Mouse (Mus musculus): ENCODE measurements around the gene Lhfpl2. TPM values are rescaled to one million over a fixed set of nuclear protein-coding genes. Genes with fewer than 3 reads are reported as not detected.
A peak's percentile ranks its signal among the peaks of the same experiment; 100 is the strongest.

Gene Lhfpl2
- polyA plus RNA-seq, 1 experiment from 2014 or later: 41.2 TPM

- H3K27me3 ChIP-seq (ENCODE audit: control insufficient read depth, insufficient read depth, low read length): no peaks in the 10 kb centered on the region
- H3K4me2 ChIP-seq (ENCODE audit: low read depth, low read length): no peak overlapping the region
- no peaks in the 10 kb centered on the region for H3K9me3 ChIP-seq (replicated peaks; ENCODE audit: control insufficient read depth, low read length)
- H3K9ac ChIP-seq (replicated peaks; ENCODE audit: low read length): no peak overlapping the region
- no peak overlapping the region for H3K4me3 ChIP-seq (ENCODE audit: low read depth, low read length)
- no peaks in the 10 kb centered on the region for H3K4me1 ChIP-seq (ENCODE audit: control insufficient read depth, insufficient read depth, low read length)
- no peaks in the 10 kb centered on the region; the same call in 1 of the 2 replicates for H3K36me3 ChIP-seq (replicated peaks; ENCODE audit: control insufficient read depth, insufficient read depth, low read depth, low read length)
- H3K27ac ChIP-seq (replicated peaks; ENCODE audit: low read depth, low read length): no peak overlapping the region
- WGBS: 89% methylated on average over 16 of the region's 16 CpGs
- ATAC-seq (replicated peaks; ENCODE audit: insufficient number of reproducible peaks, low FRiP score, low TSS enrichment, low read depth) (no peak), DNase-seq (ENCODE audit: low spot score) (no peak)
These were observed 65.4 kb downstream of the Lhfpl2 start for GRCm38 (mm10) chr13:94122703-94123592.

- Histone ChIP-seq H3K27me3 (ENCODE audit: control insufficient read depth, insufficient read depth, low read length) (no peaks in the 10 kb centered on the region), H3K4me3 (ENCODE audit: low read depth, low read length) (no peak overlapping the region), H3K36me3 (replicated peaks; ENCODE audit: control insufficient read depth, insufficient read depth, low read depth, low read length) (no peaks in the 10 kb centered on the region), H3K4me2 (ENCODE audit: low read depth, low read length) (no peak overlapping the region), H3K4me1 (ENCODE audit: control insufficient read depth, insufficient read depth, low read length) (peaks cover 4% of the 10 kb centered on the region; the same call in 1 of the 2 replicates), H3K27ac (replicated peaks; ENCODE audit: low read depth, low read length) (peak overlapping the region; percentile 43; the same call in 1 of the 2 replicates), H3K9me3 (replicated peaks; ENCODE audit: control insufficient read depth, low read length) (no peaks in the 10 kb centered on the region), H3K9ac (replicated peaks; ENCODE audit: low read length) (no peak overlapping the region)
- WGBS: 32% methylated on average over 7 of the region's 7 CpGs
- ATAC-seq (replicated peaks; ENCODE audit: insufficient number of reproducible peaks, low FRiP score, low TSS enrichment, low read depth): no peak
- no peak for DNase-seq (ENCODE audit: low spot score)
These were observed 72.8 kb downstream of the Lhfpl2 start for GRCm38 (mm10) chr13:94130394-94130793.

DNA sequence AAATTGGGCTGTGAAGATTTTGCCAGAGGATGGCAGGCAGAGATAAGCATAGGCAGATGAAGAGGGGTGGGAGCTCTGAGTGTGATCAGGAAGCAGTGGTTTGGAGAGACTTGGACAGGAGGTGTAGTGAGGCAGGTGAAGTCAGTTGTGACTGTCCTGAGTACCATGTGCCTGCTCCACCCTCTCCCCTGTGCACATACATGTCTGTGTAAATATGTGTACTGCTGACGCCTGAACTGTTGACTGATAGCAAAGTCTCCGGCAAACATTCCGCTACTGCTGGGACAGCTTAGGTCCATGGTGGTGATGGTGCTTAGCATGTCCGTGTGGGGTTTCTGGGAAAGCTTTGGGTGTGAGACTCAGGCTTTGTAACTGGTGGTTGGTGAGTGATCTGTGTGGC is 73.5 kb downstream of the Lhfpl2 start:
- H3K4me2 ChIP-seq (ENCODE audit: low read depth, low read length): no peak overlapping the region
- 90% methylated on average over 4 of the region's 4 CpGs for WGBS
- peaks cover 6% of the 10 kb centered on the region; the same call in 1 of the 2 replicates for H3K4me1 ChIP-seq (ENCODE audit: control insufficient read depth, insufficient read depth, low read length)
- no peak for ATAC-seq (replicated peaks; ENCODE audit: insufficient number of reproducible peaks, low FRiP score, low TSS enrichment, low read depth)
- H3K9ac ChIP-seq (replicated peaks; ENCODE audit: low read length): no peak overlapping the region
- H3K36me3 ChIP-seq (replicated peaks; ENCODE audit: control insufficient read depth, insufficient read depth, low read depth, low read length): no peaks in the 10 kb centered on the region
- H3K27me3 ChIP-seq (ENCODE audit: control insufficient read depth, insufficient read depth, low read length): no peaks in the 10 kb centered on the region
- H3K27ac ChIP-seq (replicated peaks; ENCODE audit: low read depth, low read length): no peak overlapping the region
- no peak for DNase-seq (ENCODE audit: low spot score)
- H3K9me3 ChIP-seq (replicated peaks; ENCODE audit: control insufficient read depth, low read length): no peaks in the 10 kb centered on the region
- no peak overlapping the region for H3K4me3 ChIP-seq (ENCODE audit: low read depth, low read length)

GRCm38 (mm10) chr13:94132187-94132995 is 74.8 kb downstream of the Lhfpl2 start:
- no peaks in the 10 kb centered on the region for H3K36me3 ChIP-seq (replicated peaks; ENCODE audit: control insufficient read depth, insufficient read depth, low read depth, low read length)
- H3K4me1 ChIP-seq (ENCODE audit: control insufficient read depth, insufficient read depth, low read length): peaks cover 6% of the 10 kb centered on the region
- 70% methylated on average over 13 of the region's 13 CpGs for WGBS
- ATAC-seq (replicated peaks; ENCODE audit: insufficient number of reproducible peaks, low FRiP score, low TSS enrichment, low read depth): no peak
- no peak overlapping the region for H3K27ac ChIP-seq (replicated peaks; ENCODE audit: low read depth, low read length)
- H3K27me3 ChIP-seq (ENCODE audit: control insufficient read depth, insufficient read depth, low read length): no peaks in the 10 kb centered on the region
- no peak overlapping the region for H3K4me3 ChIP-seq (ENCODE audit: low read depth, low read length)
- H3K9ac ChIP-seq (replicated peaks; ENCODE audit: low read length): no peak overlapping the region
- DNase-seq (ENCODE audit: low spot score): no peak
- H3K9me3 ChIP-seq (replicated peaks; ENCODE audit: control insufficient read depth, low read length): no peaks in the 10 kb centered on the region
- no peak overlapping the region for H3K4me2 ChIP-seq (ENCODE audit: low read depth, low read length)

DNA sequence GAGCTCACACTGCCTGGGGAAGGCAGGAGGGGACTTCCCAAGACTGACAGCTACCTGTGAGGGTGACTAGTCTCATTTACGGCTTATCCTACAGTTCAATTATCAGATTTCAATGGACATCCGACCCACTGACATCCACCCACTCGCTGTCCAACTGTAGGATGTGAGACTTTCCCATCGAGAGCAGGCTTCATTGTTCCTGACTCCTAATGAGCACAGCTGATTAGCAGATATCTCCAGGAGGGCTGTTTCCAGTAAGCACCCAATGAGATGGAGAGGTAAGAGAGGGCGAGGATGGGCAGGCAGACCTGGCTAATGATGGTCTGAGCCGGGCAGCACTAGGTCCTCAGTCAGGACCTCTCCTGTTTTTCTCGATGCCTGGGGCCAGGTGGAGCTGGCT is 77.0 kb downstream of the Lhfpl2 start:
- Histone ChIP-seq H3K9ac (replicated peaks; ENCODE audit: low read length) (no peak overlapping the region), H3K36me3 (replicated peaks; ENCODE audit: control insufficient read depth, insufficient read depth, low read depth, low read length) (no peaks in the 10 kb centered on the region), H3K4me2 (ENCODE audit: low read depth, low read length) (no peak overlapping the region), H3K27me3 (ENCODE audit: control insufficient read depth, insufficient read depth, low read length) (no peaks in the 10 kb centered on the region), H3K4me3 (ENCODE audit: low read depth, low read length) (no peak overlapping the region), H3K4me1 (ENCODE audit: control insufficient read depth, insufficient read depth, low read length) (peaks cover 6% of the 10 kb centered on the region), H3K9me3 (replicated peaks; ENCODE audit: control insufficient read depth, low read length) (no peaks in the 10 kb centered on the region), H3K27ac (replicated peaks; ENCODE audit: low read depth, low read length) (no peak overlapping the region)
- DNase-seq (ENCODE audit: low spot score) (no peak), ATAC-seq (replicated peaks; ENCODE audit: insufficient number of reproducible peaks, low FRiP score, low TSS enrichment, low read depth) (no peak)
- WGBS: 60% methylated on average over 7 of the region's 7 CpGs

GRCm38 (mm10) chr13:94135180-94135579 is 77.6 kb downstream of the Lhfpl2 start:
- Histone ChIP-seq H3K4me2 (ENCODE audit: low read depth, low read length) (no peak overlapping the region), H3K36me3 (replicated peaks; ENCODE audit: control insufficient read depth, insufficient read depth, low read depth, low read length) (no peaks in the 10 kb centered on the region), H3K4me3 (ENCODE audit: low read depth, low read length) (no peak overlapping the region), H3K9ac (replicated peaks; ENCODE audit: low read length) (no peak overlapping the region), H3K4me1 (ENCODE audit: control insufficient read depth, insufficient read depth, low read length) (peaks cover 6% of the 10 kb centered on the region), H3K9me3 (replicated peaks; ENCODE audit: control insufficient read depth, low read length) (no peaks in the 10 kb centered on the region), H3K27ac (replicated peaks; ENCODE audit: low read depth, low read length) (no peak overlapping the region), H3K27me3 (ENCODE audit: control insufficient read depth, insufficient read depth, low read length) (no peaks in the 10 kb centered on the region)
- 67% methylated on average over 7 of the region's 7 CpGs for WGBS
- ATAC-seq (replicated peaks; ENCODE audit: insufficient number of reproducible peaks, low FRiP score, low TSS enrichment, low read depth) (no peak), DNase-seq (ENCODE audit: low spot score) (no peak)

- WGBS: 45% methylated on average over 14 of the region's 14 CpGs
- no peaks in the 10 kb centered on the region for H3K27me3 ChIP-seq (ENCODE audit: control insufficient read depth, insufficient read depth, low read length)
- H3K36me3 ChIP-seq (replicated peaks; ENCODE audit: control insufficient read depth, insufficient read depth, low read depth, low read length): no peaks in the 10 kb centered on the region
- DNase-seq (ENCODE audit: low spot score): no peak
- no peak overlapping the region for H3K4me2 ChIP-seq (ENCODE audit: low read depth, low read length)
- ATAC-seq (replicated peaks; ENCODE audit: insufficient number of reproducible peaks, low FRiP score, low TSS enrichment, low read depth): no peak
- no peak overlapping the region for H3K9ac ChIP-seq (replicated peaks; ENCODE audit: low read length)
- H3K27ac ChIP-seq (replicated peaks; ENCODE audit: low read depth, low read length): peak overlapping the region; percentile 3; the same call in 1 of the 2 replicates
- H3K9me3 ChIP-seq (replicated peaks; ENCODE audit: control insufficient read depth, low read length): no peaks in the 10 kb centered on the region
- H3K4me3 ChIP-seq (ENCODE audit: low read depth, low read length): no peak overlapping the region
- H3K4me1 ChIP-seq (ENCODE audit: control insufficient read depth, insufficient read depth, low read length): peaks cover 20% of the 10 kb centered on the region
These were observed 82.3 kb downstream of the Lhfpl2 start for GRCm38 (mm10) chr13:94139713-94140445.
